Mouse (Mus musculus) spleen, adult 2 months (tissue): ENCODE measurements at regions not wholly inside any gene's neighbourhood (a gene's known extent, or its start where the extent isn't known, plus 50 kb on each side); places are given as distances from the start of the nearest gene placed in this dataset.

Experiments used
- CTCF ChIP-seq: fragments of 200-500 bp; IDR thresholded peaks from 2 replicates; pipeline ENCODE4 v1.5.1; 2011; ENCODE audit warnings: mild to moderate bottlenecking, inconsistent platforms; ENCODE audit not compliant: insufficient read depth, insufficient read length, insufficient replicate concordance; ENCODE audit errors: extremely low read depth
- POLR2A ChIP-seq: fragments of 200-500 bp; IDR thresholded peaks from 2 replicates; pipeline ENCODE4 v1.6.1; 2011; ENCODE audit warnings: low read depth, low read length, inconsistent platforms

- TF ChIP-seq POLR2A (no peak), CTCF (no peak)
Measured at GRCm38 (mm10) chr13:107073039-107073620, 51.2 kb upstream of the Kif2a start.
